Mouse (Mus musculus) limb, embryonic 14.5 days (tissue): ENCODE data around the gene D8Ertd738e. TPM values are rescaled to one million over a fixed set of nuclear protein-coding genes. Genes with fewer than 3 reads are reported as not detected.

Source experiments
- ATAC-seq: fragments of 200-750 bp; cut with Nextera tagmentation; 2 replicates; pipeline ENCODE4 v1.8.0; 2017; ENCODE audit warnings: low read depth, moderate number of reproducible peaks, moderate TSS enrichment; ENCODE audit not compliant: low FRiP score
- DNase-seq: peaks from one replicate; pipeline ENCODE4 v3.0.0-alpha.2; 2015; ENCODE audit warnings: low spot score
- H3K27ac ChIP-seq: fragments of 300-500 bp; sonication (generic); replicated peaks from 2 replicates; pipeline ENCODE4 v1.5.1; 2014; ENCODE audit warnings: low read depth, mild to moderate bottlenecking, low read length, moderate library complexity, mixed read lengths
- H3K27me3 ChIP-seq: fragments of 300-500 bp; sonication (generic); 2 replicates; pipeline ENCODE4 v1.6.1; 2014; ENCODE audit warnings: low read length, mixed read lengths; ENCODE audit not compliant: control insufficient read depth, insufficient read depth
- H3K36me3 ChIP-seq: fragments of 300-500 bp; sonication (generic); 2 replicates; pipeline ENCODE4 v1.6.1; 2014; ENCODE audit warnings: mild to moderate bottlenecking, low read length, moderate library complexity, mixed read lengths; ENCODE audit not compliant: control insufficient read depth, insufficient read depth
- H3K4me1 ChIP-seq: fragments of 300-500 bp; sonication (generic); 2 replicates; pipeline ENCODE4 v1.6.1; 2014; ENCODE audit warnings: antibody characterized with exemption, low read length, mixed read lengths; ENCODE audit not compliant: control insufficient read depth, insufficient read depth
- H3K4me2 ChIP-seq: fragments of 300-500 bp; sonication (generic); replicated peaks from 2 replicates; pipeline ENCODE4 v1.6.1; 2014; ENCODE audit warnings: low read depth, mild to moderate bottlenecking, low read length, moderate library complexity; ENCODE audit not compliant: severe bottlenecking
- H3K4me3 ChIP-seq: fragments of 300-500 bp; sonication (generic); replicated peaks from 2 replicates; pipeline ENCODE4 v1.5.1; 2014; ENCODE audit warnings: low read length
- H3K9ac ChIP-seq: fragments of 300-500 bp; sonication (generic); 2 replicates; pipeline ENCODE4 v1.6.1; 2014; ENCODE audit warnings: mild to moderate bottlenecking, low read depth, low read length, moderate library complexity; ENCODE audit not compliant: severe bottlenecking
- H3K9me3 ChIP-seq: fragments of 300-500 bp; sonication (generic); 2 replicates; pipeline ENCODE4 v1.6.1; 2016; ENCODE audit warnings: low read length; ENCODE audit not compliant: control insufficient read depth
- POLR2A ChIP-seq: fragments of 200-500 bp; IDR thresholded peaks from 2 replicates; pipeline ENCODE4 v1.8.0; 2012; ENCODE audit warnings: inconsistent platforms, mild to moderate bottlenecking, moderate library complexity, borderline replicate concordance; ENCODE audit not compliant: insufficient read depth, insufficient read length; ENCODE audit errors: extremely low read depth
- WGBS: fragments of 180-500 bp; shearing (Covaris S2); extraction: QIAGEN DNeasy Blood & Tissue Kit; methylation state at CpG from one replicate; pipeline ENCODE4 v1.1.7; 2014; 5-methylcytosine and 5-hydroxymethylcytosine counted together
- polyA plus RNA-seq, 2 experiments: library from polyadenylated mRNA; depleted of rRNA in 1 of 2; stranded (reverse) in 1 of 2; unstranded in 1 of 2; fragments of >200 nt; fragmentation: Nextera tagmentation in 1 of 2; extraction: Ambion mirVana in 1 of 2; gene quantifications; 2 replicates each; pipeline versions ENCODE4 v1.2.1 to v1.2.3; 2012 to 2014

Gene D8Ertd738e
- polyA plus RNA-seq, 2 experiments: 221 to 380 TPM

GRCm38 (mm10) chr8:84269950-84270773 lies 20.6 kb upstream of the D8Ertd738e start, which contains the start of gene Ccdc130:
TSS of gene Ccdc130 (minus strand) at chr8:84270380.
- DNase-seq: peak; percentile 100
- peaks cover 6% of the 10 kb centered on the region; the same call in 1 of the 2 replicates for H3K4me1 ChIP-seq
- no peaks in the 10 kb centered on the region for H3K9me3 ChIP-seq
- peak within 1 kb of the TSS; percentile 74 for H3K4me3 ChIP-seq
- peak within 1 kb of the TSS; percentile 71 for H3K9ac ChIP-seq
- H3K36me3 ChIP-seq: peaks cover 17% of the 10 kb centered on the region
- 0 out of 2 replicates have a peak, but pooled peaks have one; percentile 43 for TF ChIP-seq POLR2A
- H3K27me3 ChIP-seq: no peaks in the 10 kb centered on the region
- peak within 1 kb of the TSS; percentile 53; the same call in 1 of the 2 replicates for H3K27ac ChIP-seq
- ATAC-seq: peak; percentile 100
- under 1% methylated on average over 32 of the region's 44 CpGs for WGBS
- H3K4me2 ChIP-seq: peak within 1 kb of the TSS; percentile 90

- TF ChIP-seq POLR2A: no peak
- no peaks in the 10 kb centered on the region for H3K27me3 ChIP-seq
- H3K4me2 ChIP-seq: no peak overlapping the region
- DNase-seq (no peak), ATAC-seq (no peak)
- peaks cover 74% of the 10 kb centered on the region for H3K36me3 ChIP-seq
- 94% methylated on average over 4 of the region's 4 CpGs for WGBS
- no peak overlapping the region for H3K27ac ChIP-seq
- H3K9ac ChIP-seq: no peak overlapping the region
- H3K4me3 ChIP-seq: no peak overlapping the region
- no peaks in the 10 kb centered on the region for H3K9me3 ChIP-seq
- peaks cover 11% of the 10 kb centered on the region for H3K4me1 ChIP-seq
These were observed 11.6 kb upstream of the D8Ertd738e start for GRCm38 (mm10) chr8:84261098-84261497.

GRCm38 (mm10) chr8:84256822-84257610 lies 7.5 kb upstream of the D8Ertd738e start, which contains the start of gene Mri1:
TSS of gene Mri1 (minus strand) at chr8:84257326.
- Histone ChIP-seq H3K9ac (peak within 1 kb of the TSS; percentile 77), H3K27me3 (no peaks in the 10 kb centered on the region), H3K9me3 (no peaks in the 10 kb centered on the region), H3K4me1 (peaks cover 14% of the 10 kb centered on the region), H3K4me3 (peak within 1 kb of the TSS; percentile 78), H3K4me2 (peak within 1 kb of the TSS; percentile 91), H3K27ac (peak within 1 kb of the TSS; percentile 90), H3K36me3 (peaks cover 73% of the 10 kb centered on the region)
- 0% methylated on average over 51 of the region's 64 CpGs for WGBS
- DNase-seq: peak; percentile 95
- ATAC-seq: peak; percentile 90
- TF ChIP-seq POLR2A: no peak

GRCm38 (mm10) chr8:84256458-84256821 lies 6.9 kb upstream of the D8Ertd738e start:
- Histone ChIP-seq H3K9ac (peak overlapping the region; percentile 77), H3K27ac (peak overlapping the region; percentile 90), H3K4me1 (peaks cover 14% of the 10 kb centered on the region), H3K4me3 (peak overlapping the region; percentile 78), H3K4me2 (peak overlapping the region; percentile 91), H3K36me3 (peaks cover 73% of the 10 kb centered on the region), H3K27me3 (no peaks in the 10 kb centered on the region), H3K9me3 (no peaks in the 10 kb centered on the region)
- WGBS: 15% methylated on average over 6 of the region's 6 CpGs
- TF ChIP-seq POLR2A: no peak
- peak; percentile 27 for DNase-seq
- ATAC-seq: 0 out of 2 replicates have a peak, but pooled peaks have one; percentile 1

- WGBS: 84% methylated on average over 3 of the region's 3 CpGs
- ATAC-seq (no peak), DNase-seq (no peak)
- no peaks in the 10 kb centered on the region for H3K27me3 ChIP-seq
- no peaks in the 10 kb centered on the region for H3K9me3 ChIP-seq
- no peak for TF ChIP-seq POLR2A
- H3K4me3 ChIP-seq: peak overlapping the region; percentile 78
- H3K4me2 ChIP-seq: peak overlapping the region; percentile 91
- H3K9ac ChIP-seq: peak overlapping the region; percentile 77; the same call in 1 of the 2 replicates
- H3K4me1 ChIP-seq: peaks cover 14% of the 10 kb centered on the region
- H3K27ac ChIP-seq: peak overlapping the region; percentile 90; the same call in 1 of the 2 replicates
- H3K36me3 ChIP-seq: peaks cover 73% of the 10 kb centered on the region
These were observed 6.3 kb upstream of the D8Ertd738e start for GRCm38 (mm10) chr8:84255858-84256257.
